Mouse (Mus musculus): ENCODE results near the gene Igsf21. TPM values are rescaled to one million over a fixed set of nuclear protein-coding genes. Genes with fewer than 3 reads are reported as not detected.

Gene Igsf21
- total RNA-seq, 2 experiments from 2014 or later = not detected

GRCm38 (mm10) chr4:140242291-140242690 lies 4.3 kb downstream of the Igsf21 start:
- no peak for ATAC-seq (replicated peaks; ENCODE audit: poor library complexity, severe bottlenecking)

- ATAC-seq (replicated peaks; ENCODE audit: poor library complexity, severe bottlenecking) = no peak
These were observed 9.3 kb downstream of the Igsf21 start for GRCm38 (mm10) chr4:140237305-140237741.

- no peak for ATAC-seq (replicated peaks; ENCODE audit: poor library complexity, severe bottlenecking)
These were observed 11.0 kb downstream of the Igsf21 start for GRCm38 (mm10) chr4:140235361-140236153.

GRCm38 (mm10) chr4:140234412-140235205 lies 12.0 kb downstream of the Igsf21 start:
- ATAC-seq (replicated peaks; ENCODE audit: poor library complexity, severe bottlenecking) = no peak

- no peak for ATAC-seq (replicated peaks; ENCODE audit: poor library complexity, severe bottlenecking)
These were observed 18.7 kb downstream of the Igsf21 start for GRCm38 (mm10) chr4:140227837-140228236.

GRCm38 (mm10) chr4:140225204-140225603 lies 21.4 kb downstream of the Igsf21 start:
- ATAC-seq (replicated peaks; ENCODE audit: poor library complexity, severe bottlenecking) = no peak

- ATAC-seq (replicated peaks; ENCODE audit: poor library complexity, severe bottlenecking) = no peak
These were observed 22.1 kb downstream of the Igsf21 start for GRCm38 (mm10) chr4:140224451-140224850.

GRCm38 (mm10) chr4:140223067-140223466 lies 23.5 kb downstream of the Igsf21 start:
- ATAC-seq (replicated peaks; ENCODE audit: poor library complexity, severe bottlenecking) = no peak

- ATAC-seq (replicated peaks; ENCODE audit: poor library complexity, severe bottlenecking) = no peak
These were observed 26.1 kb downstream of the Igsf21 start for GRCm38 (mm10) chr4:140220326-140221093.

- ATAC-seq (replicated peaks; ENCODE audit: poor library complexity, severe bottlenecking) = no peak
These were observed 27.4 kb downstream of the Igsf21 start for GRCm38 (mm10) chr4:140218853-140219852.

- no peak for ATAC-seq (replicated peaks; ENCODE audit: poor library complexity, severe bottlenecking)
These were observed 28.2 kb downstream of the Igsf21 start for GRCm38 (mm10) chr4:140218384-140218783.

GRCm38 (mm10) chr4:140217934-140218333 lies 28.6 kb downstream of the Igsf21 start:
- no peak for ATAC-seq (replicated peaks; ENCODE audit: poor library complexity, severe bottlenecking)

GRCm38 (mm10) chr4:140216096-140216495 lies 30.5 kb downstream of the Igsf21 start:
- ATAC-seq (replicated peaks; ENCODE audit: poor library complexity, severe bottlenecking) = no peak

GRCm38 (mm10) chr4:140215205-140215604 lies 31.4 kb downstream of the Igsf21 start:
- no peak for ATAC-seq (replicated peaks; ENCODE audit: poor library complexity, severe bottlenecking)

GRCm38 (mm10) chr4:140214406-140214805 lies 32.2 kb downstream of the Igsf21 start:
- no peak for ATAC-seq (replicated peaks; ENCODE audit: poor library complexity, severe bottlenecking)

GRCm38 (mm10) chr4:140210129-140210890 lies 36.3 kb downstream of the Igsf21 start:
- no peak for ATAC-seq (replicated peaks; ENCODE audit: poor library complexity, severe bottlenecking)

GRCm38 (mm10) chr4:140205811-140206231 lies 40.8 kb downstream of the Igsf21 start:
- ATAC-seq (replicated peaks; ENCODE audit: poor library complexity, severe bottlenecking) = no peak

- ATAC-seq (replicated peaks; ENCODE audit: poor library complexity, severe bottlenecking) = no peak
These were observed 41.8 kb downstream of the Igsf21 start for GRCm38 (mm10) chr4:140204775-140205174.
